Mouse (Mus musculus) adrenal gland, adult 2 months (tissue): ENCODE results near the gene Slc22a17. TPM values are rescaled to one million over a fixed set of nuclear protein-coding genes. Genes with fewer than 3 reads are reported as not detected.
"Not testable (repeated sequence)": the region's sequence is repeated elsewhere in the genome, so short reads cannot be mapped to it uniquely, and the experiment has no call there.

ENCODE experiments used
- DNase-seq: peaks from one replicate; pipeline ENCODE4 v3.0.0; 2021
- long read RNA-seq: library from polyadenylated mRNA; stranded (forward); transcript quantifications from one replicate; pipeline ENCODE4 v2.0.0, GENCODE M21; 2021
- polyA plus RNA-seq: library from polyadenylated mRNA; depleted of rRNA; stranded (reverse); fragments of >200 nt; gene quantifications from 2 replicates; pipeline ENCODE4 v1.2.3, GENCODE M21; 2012; rRNA removed
- total RNA-seq, 2 experiments: library from RNA; stranded (reverse); gene quantifications; 2 replicates each; pipeline ENCODE4 v1.2.3; 2021

The Slc22a17 gene
- total RNA-seq (10 to 100 TPM; 24.9 to 45.1 TPM), polyA plus RNA-seq (191 and 246 TPM in 2 replicates)
- long read RNA-seq, transcript Slc22a17-210 (10 exons, 2,340 nt), result major isoform, 23 of 47 reads
- long read RNA-seq, partial matches to known transcripts, result 11 of 47 reads
- long read RNA-seq, other reads (novel, unspliced or antisense), result 7 of 47 reads

- peak; percentile 83 for DNase-seq
These were observed at the start of gene Slc22a17 for GRCm38 (mm10) chr14:54912886-54913285. Slc22a17 (minus strand) TSS chr14:54913132.

- DNase-seq, result no peak
These were observed 49.8 kb upstream of the Slc22a17 start for GRCm38 (mm10) chr14:54962714-54963113.

- no peak for DNase-seq
These were observed 48.6 kb upstream of the Slc22a17 start for GRCm38 (mm10) chr14:54961487-54961886.

- DNase-seq, result no peak
These were observed 47.8 kb upstream of the Slc22a17 start for GRCm38 (mm10) chr14:54960769-54961168.

GRCm38 (mm10) chr14:54959853-54960613 is 47.1 kb upstream of the Slc22a17 start:
- not testable (repeated sequence) for DNase-seq

GRCm38 (mm10) chr14:54959197-54959596 is 46.3 kb upstream of the Slc22a17 start:
- DNase-seq, result no peak

- DNase-seq, result no peak
These were observed 45.6 kb upstream of the Slc22a17 start for GRCm38 (mm10) chr14:54958503-54958902.

- DNase-seq, result no peak
These were observed 43.6 kb upstream of the Slc22a17 start for GRCm38 (mm10) chr14:54956533-54956932.

GRCm38 (mm10) chr14:54955481-54955880 is 42.5 kb upstream of the Slc22a17 start:
- no peak for DNase-seq

- no peak for DNase-seq
These were observed 41.5 kb upstream of the Slc22a17 start for GRCm38 (mm10) chr14:54954474-54954873.

GRCm38 (mm10) chr14:54953664-54954206 is 40.8 kb upstream of the Slc22a17 start:
- DNase-seq, result no peak

- no peak for DNase-seq
These were observed 38.7 kb upstream of the Slc22a17 start for GRCm38 (mm10) chr14:54951587-54951986.

GRCm38 (mm10) chr14:54950493-54950892 is 37.6 kb upstream of the Slc22a17 start:
- no peak for DNase-seq

- DNase-seq, result no peak
These were observed 35.8 kb upstream of the Slc22a17 start for GRCm38 (mm10) chr14:54948781-54949180.

- not testable (repeated sequence) for DNase-seq
These were observed 34.1 kb upstream of the Slc22a17 start for GRCm38 (mm10) chr14:54947008-54947407.

GRCm38 (mm10) chr14:54945975-54946704 is 33.2 kb upstream of the Slc22a17 start:
- DNase-seq, result no peak

GRCm38 (mm10) chr14:54944939-54945338 is 32.0 kb upstream of the Slc22a17 start:
- no peak for DNase-seq

GRCm38 (mm10) chr14:54943971-54944370 is 31.0 kb upstream of the Slc22a17 start:
- DNase-seq, result no peak

GRCm38 (mm10) chr14:54942479-54942878 is 29.5 kb upstream of the Slc22a17 start:
- DNase-seq, result no peak

GRCm38 (mm10) chr14:54941024-54941978 is 28.4 kb upstream of the Slc22a17 start:
- DNase-seq, result no peak

- no peak for DNase-seq
These were observed 27.2 kb upstream of the Slc22a17 start for GRCm38 (mm10) chr14:54940176-54940530.
